Mouse (Mus musculus) gastrocnemius, postnatal 4 days (tissue): ENCODE results near the gene Ctrb1. TPM values are rescaled to one million over a fixed set of nuclear protein-coding genes. Genes with fewer than 3 reads are reported as not detected.
A peak's percentile ranks its signal among the peaks of the same experiment; 100 is the strongest.

ENCODE experiments used
- DNase-seq, 2 experiments: peaks; one replicate each; pipeline ENCODE4 v3.0.0; 2021 to 2022; ENCODE audit warnings: low spot score in 2 of 2, mixed read lengths in 2 of 2
- total RNA-seq, 2 experiments: library from RNA; stranded (reverse); gene quantifications; 2 replicates each; pipeline ENCODE4 v1.2.3; 2021

Ctrb1 gene
- total RNA-seq, 2 experiments from 2014 or later: 0.32 TPM; not detected in 1

DNA sequence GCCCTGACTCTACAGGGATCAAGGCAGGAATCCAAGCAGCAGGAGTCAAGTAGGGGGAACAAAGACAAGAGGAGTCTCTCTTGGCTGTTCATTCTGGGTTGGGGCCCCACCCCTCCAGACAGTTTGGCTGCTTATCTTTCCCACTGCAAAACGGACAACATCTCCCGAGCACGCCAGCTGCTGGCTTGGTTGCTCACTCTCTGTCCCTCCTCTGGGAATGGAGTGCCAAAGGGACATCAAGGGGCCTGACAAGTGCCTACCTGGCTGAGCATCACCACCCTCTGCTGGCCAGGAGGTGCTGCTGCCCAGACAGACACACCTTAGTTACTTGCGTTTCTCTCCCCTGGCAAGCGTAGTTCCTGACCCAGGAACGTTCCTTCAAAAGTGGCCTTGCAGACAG, 27.1 kb upstream of the Ctrb1 start:
- DNase-seq: peak in 1 of 2 experiments; percentile 52

DNA sequence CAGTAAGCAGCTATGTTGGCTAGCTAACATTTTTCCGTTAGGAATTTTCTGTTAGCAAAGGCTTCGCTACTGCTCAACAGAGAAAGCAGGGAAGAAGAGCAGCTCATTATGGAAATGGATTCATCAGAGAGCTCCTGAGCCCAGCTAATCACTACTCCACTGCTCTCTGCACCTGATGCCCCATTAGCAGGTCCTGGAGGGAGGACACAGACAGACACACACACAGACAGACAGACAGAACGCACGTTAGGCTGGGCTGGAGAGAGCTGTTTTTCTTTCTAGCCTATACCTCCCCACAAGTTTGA, 26.6 kb upstream of the Ctrb1 start:
- DNase-seq: no peak

DNA sequence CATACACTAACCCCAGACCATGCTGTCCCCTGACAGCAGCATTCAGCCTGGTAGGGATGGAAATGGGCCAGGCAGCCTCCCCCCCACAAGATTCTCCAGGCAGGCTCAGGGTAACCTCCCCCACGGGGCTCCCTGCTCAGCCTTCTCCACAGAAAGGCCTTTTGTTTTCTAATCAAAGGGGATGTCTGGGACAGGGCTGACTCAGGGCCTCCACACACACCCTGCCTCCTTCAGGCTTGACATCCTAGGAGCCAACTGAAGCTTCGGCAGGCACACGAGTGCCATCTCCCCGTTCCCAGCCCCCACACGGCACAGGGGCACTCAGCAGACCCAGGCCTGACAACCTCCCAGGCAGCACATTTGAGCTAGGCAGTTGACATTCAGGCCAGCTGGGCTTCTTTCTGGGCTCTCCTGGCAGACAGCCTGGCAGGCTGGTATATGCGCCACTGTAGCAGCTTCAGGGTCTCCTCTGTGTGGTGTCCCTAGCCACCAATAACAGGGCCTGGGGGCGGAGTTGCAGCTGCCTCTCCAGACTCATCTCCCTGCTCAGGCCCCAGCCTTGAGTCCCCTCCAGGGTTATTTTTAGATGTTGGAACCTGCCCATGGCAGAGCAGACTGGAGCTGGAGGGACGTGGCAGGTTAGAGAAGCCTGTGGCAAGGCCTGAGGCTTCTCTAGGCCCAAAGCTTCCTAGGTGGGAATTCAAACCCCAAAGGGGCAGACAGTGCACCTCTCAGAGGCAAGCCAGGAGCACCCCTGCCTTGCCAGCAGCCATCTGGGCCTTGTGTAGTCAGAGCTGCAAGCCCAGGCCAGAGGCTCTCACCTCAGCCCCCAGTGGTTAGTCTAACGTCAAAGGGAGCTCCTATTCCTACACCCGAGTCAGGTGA, 26.0 kb upstream of the Ctrb1 start:
- DNase-seq: peak; percentile 69 to 87

DNA sequence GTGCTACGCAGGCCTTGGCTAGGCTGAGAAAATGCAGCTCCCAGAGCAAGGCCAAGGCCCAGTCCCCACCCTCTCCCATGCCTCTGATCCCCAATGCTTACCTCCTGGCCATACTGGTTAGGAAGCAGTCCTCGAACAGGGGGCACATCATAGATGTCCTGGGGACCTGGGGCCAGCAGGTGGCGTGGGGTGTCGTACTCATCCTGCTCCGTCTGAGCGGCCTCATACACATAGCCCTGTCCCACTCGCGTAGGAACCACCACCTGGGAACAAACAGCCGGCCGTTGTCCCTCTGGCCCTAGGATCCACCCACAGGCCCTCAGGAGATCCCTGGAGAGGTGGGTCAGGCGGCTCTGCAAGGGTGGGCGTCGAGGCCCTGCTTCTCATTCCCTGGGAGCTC, 24.7 kb upstream of the Ctrb1 start:
- DNase-seq: peak in 1 of 2 experiments; percentile 11

DNA sequence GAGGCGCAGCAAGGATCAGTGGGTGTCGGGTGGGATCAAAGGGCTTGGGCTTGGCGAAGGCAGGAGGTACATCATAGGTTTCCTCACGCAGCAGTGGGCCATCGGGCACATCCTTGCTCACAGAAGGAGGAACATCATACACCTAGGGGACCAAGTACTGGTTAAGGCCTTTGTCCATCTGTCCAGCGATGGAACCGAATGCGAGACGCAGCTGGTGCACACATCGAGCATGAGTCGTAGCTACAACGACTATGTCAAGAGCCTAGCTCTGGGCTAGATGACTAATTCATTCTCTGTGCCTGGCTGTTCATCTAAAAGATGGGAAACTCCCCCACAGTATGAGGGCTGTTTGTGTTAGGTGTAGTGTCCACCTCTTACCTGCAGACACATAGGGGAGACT, 23.5 kb upstream of the Ctrb1 start:
- DNase-seq: no peak

DNA sequence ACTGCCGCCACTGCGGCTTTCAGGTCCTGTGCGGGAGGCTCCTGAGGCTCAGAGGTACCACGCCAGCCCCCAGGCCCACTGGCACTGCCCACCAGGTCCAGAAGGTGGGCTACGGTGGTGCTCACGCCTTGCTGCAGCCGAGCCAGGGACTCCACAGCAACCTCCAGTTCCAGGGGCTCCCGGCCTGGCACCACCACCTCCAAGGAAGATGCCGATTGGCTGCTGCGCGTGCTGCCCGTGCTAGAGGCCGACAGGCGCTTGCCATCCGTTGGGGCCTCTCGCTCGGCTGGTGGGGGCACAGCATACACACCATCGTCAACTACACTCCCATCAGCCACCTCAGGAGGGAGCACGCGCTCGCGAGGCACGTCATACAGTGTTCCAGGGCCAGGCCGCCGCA, 23.0 kb upstream of the Ctrb1 start:
- no peak for DNase-seq

DNA sequence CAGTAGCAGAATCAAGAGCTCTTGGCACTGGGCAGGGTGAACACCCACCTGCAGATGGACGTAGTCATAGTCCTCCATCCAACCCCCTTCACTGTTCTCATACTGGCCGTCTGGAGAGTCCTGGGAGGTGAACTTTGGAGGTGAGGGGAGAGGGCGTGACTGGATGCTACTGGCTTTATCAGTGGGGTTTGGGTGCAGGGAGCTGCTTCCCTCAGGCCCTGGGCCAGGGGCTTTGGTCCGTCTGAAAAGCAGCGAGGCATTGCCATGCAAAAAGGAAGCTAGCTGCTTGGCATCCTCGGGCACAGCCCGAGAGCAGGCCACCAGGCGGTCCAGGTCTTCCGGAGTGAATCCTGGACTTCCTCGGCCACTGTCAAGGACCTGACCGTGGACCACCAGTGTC, 22.5 kb upstream of the Ctrb1 start:
- DNase-seq: no peak

DNA sequence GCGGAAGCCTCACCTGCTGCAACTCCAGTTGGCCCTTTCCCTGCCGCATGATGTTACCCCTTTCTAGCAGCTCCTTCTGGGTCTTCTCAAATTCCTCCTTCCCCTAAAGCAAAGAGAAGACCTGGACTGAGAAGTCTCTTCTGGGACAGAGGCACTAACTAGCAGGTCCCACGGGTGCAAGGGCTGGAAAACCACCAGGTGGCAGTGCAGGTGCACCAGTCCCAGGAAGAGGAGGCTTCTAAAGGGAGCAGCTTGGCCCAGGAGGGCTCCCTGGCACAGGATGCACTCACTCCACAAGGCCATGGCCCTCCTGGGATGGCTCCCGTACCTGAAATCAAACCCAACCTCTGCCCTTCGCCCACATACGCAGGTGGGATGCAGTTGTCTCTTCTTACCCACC, 21.8 kb upstream of the Ctrb1 start:
- DNase-seq: peak in 1 of 2 experiments; percentile 59

DNA sequence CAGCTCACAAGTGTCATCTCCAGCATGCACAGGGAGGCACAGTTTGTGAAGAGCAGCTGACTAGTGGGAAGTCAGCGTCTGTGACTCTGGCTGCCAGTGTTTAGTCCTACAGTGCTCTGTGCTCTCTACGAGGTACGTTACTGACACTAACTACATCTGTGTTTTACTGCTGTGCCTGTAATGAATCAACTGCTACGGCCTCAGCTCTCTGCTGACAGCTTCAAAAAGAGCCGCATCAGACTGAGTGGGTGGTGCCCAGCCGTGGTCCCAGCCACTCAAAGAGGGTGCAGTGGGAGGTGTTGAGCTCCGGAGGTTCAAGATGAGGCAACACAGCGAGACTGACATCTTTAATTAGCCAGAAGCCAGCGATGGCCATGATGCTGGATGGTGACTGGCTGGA, 21.3 kb upstream of the Ctrb1 start:
- no peak for DNase-seq

DNA sequence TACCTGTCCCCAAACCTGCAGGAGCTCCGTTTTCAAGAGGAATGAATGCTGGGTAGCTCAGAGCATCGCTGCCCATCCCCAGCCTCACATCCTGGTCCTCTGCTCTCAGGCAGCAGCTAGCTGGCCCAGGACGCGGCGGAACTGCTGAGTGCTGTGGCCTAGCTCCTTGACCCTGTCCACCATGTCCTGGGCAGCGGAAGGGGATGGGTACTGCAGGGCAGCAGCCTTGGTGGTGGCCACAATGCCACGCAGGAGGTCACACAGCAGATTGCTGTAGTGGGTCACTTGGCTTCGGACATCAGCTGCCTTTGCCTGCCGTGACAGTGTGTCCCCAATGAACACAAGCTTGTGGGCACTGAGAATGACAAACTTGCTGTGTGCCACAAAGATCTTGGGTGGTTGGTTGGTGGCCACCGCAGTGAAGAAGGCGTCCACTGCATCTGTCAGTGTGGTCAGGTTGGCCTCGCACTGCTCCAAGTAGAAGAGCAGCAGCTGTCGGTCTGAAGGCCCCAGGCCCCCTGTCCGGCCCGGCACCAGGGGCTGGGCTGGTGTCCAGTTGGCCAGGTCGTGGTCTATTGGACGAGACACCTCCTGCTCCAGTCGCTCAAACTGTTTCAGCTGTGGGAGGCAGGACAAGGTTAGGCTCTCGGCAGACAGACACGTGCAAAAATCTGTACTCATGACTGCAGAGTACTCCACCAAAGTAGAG, 20.1 kb upstream of the Ctrb1 start:
- DNase-seq: no peak

DNA sequence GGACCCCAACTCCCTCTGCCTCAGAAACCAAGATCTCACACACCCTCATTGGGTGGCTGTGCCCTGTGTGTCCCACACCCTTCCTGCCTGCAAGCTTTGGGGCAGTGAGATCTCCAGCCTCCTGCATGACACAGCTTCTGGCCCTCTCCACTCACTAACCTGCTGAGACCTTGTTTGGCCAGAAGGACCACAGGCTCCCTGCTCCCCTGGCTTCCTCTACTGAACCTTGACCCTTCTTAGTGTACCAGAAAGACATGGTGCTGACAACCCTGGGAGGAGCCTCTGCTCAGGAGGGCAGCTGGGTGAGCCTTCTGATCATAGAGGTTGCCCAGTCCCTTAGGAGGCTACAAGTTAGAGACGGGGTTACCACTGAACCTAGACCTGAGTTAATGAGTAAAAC, 18.4 kb upstream of the Ctrb1 start:
- no peak for DNase-seq

DNA sequence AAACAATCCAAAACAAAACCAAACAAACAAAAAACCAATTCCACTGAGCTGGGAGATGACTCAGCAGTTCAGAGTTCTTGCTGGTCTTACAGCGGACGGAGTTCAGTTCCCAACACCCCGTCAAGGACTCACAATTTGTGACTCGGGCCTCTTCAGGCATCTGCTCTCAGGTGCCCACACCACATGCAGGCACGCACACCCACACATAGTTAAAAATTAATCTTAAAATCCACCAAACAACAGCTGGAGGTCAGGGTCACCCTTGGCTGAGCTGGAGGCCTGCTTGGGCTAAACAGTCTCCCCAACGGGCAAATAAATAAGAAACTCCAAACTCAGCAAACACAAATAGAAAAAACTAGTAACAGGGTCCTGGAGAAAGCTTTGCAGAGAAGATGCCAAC, 17.5 kb upstream of the Ctrb1 start:
- no peak for DNase-seq

DNA sequence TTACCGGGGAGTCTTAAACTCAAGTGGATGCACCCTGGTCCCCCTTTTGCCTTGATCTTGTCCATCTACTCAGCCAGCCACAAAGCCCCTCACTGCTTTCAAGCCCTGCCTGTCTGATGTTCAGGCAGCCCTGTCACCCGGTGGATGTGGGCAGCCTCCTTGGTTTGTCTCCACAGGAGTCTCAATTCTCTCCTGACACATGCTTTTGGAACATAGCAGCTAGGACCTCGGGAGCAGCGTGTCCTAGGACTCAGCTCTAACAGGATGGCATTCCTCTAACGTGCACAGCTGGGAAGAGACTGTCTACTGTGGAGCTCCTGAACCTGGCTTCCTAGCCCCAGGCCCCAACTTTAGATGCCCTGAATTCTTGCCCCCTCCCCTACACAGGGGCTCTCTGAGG, 14.9 kb upstream of the Ctrb1 start:
- DNase-seq: no peak

DNA sequence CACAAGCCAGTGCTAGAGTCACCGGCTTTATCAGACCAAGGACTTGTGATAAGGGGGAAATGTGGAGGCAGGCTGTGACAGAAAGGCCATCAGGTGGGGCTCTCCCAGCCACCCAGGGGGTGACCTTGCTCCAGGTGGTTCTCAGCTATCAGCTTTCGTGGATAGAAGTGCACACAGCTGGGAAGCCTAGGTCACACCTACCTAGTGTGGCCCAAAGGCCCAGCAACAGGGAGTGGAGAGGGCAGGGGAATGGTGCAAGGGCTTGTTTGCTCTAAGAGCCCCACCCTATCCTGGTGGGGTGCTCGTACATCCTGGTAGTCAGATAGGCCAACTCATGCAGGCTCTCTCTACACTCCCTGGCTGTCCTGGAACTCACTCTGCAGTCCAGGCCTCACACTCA, 14.4 kb upstream of the Ctrb1 start:
- DNase-seq: no peak

DNA sequence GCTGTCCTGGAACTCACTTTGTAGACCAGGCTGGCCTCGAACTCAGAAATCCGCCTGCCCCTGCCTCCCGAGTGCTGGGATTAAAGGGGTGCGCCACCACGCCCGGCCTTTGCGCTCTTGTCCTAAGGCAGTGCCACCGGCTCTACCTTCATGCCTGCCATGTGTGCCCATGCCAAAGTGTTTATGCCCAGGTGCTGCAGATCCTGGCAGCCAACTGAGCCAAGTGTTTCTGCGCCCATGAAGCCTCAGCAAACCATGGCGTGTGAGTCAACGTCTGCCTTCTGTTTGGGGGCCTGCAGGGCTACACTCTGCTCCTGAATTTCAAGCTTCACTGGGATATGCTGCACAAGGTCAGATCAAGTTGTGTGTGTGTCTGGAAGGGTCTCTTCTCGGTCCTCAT, 13.8 kb upstream of the Ctrb1 start:
- DNase-seq: no peak

DNA sequence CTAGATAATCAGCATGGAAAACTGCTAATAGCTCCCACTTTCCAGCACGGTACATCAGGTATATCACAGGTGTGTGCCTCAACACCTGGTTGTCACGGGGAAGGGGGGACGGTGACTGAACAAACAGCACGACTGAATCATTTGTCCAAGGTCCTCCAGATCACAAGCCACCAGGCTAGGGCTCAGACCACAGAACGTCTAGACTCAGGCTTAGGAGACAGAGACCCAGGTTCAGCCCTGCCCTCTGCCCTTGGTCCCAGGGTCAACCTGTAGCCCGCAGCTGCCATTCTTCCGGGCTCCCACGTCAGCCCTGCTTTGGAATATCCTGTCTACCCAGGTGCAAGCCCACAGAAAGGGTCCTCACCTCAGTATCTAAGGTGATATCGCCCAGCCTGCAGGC, 10.6 kb upstream of the Ctrb1 start:
- no peak for DNase-seq

DNA sequence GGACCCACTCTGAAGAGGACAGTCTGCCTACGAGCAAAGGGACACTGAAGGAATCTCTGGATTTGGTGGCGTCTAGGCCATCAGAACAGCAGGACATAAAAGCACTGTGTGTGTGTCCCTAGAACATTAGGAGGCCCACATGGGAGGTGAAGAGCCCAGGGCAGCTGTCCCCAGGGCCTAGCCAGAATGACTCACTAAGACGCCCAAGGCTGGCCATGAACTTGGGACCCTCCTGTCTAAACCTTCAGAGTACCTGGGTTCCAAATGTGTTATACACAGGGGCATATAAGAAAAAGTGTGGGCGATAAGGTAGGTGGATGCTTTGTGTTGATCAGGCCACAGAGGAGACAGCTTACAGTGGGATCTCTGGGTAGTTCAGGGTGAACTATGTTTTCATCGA, 9.9 kb upstream of the Ctrb1 start:
- no peak for DNase-seq

DNA sequence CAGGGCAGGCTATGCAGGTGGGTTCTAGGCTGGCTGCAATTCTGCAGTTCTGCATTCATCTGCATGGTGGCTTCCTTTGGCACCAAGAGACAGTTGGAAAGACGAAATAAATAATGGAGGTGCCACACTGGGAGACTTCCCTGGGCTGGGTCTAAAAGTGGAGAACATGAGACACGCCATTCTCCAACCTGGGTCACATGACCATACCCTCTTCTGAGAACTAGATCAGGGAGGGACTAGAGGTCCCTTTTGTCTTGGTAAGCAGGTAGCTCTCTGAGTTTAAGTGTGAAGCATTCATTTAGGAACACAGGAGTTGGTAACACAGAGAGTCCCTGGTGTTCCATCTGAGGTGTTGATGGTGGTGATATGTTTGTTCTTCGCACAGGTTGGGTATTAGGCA, 9.4 kb upstream of the Ctrb1 start:
- DNase-seq: no peak

DNA sequence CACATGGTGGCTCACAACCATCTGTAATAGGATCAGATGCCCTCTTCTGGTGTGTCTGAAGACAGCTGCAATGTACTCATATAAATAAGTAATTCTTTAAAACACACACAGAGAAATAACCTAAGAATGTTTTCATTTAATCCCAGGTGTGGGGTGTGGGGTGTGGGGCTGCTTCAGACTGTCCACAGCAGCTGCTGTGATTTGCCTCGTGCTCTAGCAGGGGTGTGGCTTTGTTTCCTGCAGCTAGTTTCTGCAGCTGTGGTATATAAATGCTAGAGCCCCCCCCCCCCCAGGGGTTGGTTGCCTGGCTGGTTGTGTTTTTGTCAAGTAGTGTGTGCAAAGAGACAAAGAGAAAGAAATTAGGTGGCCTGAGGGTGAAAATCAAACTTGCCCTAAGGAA, 8.2 kb upstream of the Ctrb1 start:
- no peak for DNase-seq

DNA sequence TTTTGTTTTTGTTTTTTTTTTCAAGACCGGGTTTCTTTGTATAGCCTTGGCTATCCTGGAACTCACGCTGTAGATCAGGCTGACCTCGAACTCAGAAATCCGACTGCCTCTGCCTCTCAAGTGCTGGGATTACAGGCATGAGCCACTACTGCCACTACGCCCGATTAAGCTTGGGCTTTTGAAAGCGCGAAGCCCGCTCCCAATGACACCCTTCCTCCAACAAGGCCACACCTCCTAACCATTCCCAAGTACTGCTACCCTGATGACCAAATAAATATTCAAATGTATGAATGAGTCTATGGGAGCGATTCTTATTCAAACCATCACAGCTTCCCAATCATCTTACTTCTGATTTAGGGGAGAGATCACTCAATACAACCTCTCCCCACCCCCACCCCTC, 6.8 kb upstream of the Ctrb1 start:
- no peak for DNase-seq

DNA sequence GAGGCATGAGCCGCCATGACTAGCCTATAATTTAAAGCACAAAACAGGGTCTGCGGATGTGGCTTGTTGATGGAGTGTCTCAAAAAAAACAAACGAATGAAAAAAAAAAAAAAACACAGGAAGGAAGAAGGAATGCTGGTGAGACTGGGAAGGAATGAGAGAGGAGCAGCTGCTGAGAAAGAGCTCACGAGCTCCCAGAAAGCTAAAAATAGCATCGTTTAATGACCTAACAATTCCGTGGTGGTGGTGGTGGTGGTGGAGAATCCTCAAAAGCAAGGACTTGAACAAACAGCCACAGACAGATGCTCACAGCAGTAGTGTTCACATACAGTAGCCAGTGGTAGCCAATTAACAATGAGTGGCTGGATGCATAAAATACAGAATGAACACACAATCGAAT, 4.6 kb upstream of the Ctrb1 start:
- no peak for DNase-seq

DNA sequence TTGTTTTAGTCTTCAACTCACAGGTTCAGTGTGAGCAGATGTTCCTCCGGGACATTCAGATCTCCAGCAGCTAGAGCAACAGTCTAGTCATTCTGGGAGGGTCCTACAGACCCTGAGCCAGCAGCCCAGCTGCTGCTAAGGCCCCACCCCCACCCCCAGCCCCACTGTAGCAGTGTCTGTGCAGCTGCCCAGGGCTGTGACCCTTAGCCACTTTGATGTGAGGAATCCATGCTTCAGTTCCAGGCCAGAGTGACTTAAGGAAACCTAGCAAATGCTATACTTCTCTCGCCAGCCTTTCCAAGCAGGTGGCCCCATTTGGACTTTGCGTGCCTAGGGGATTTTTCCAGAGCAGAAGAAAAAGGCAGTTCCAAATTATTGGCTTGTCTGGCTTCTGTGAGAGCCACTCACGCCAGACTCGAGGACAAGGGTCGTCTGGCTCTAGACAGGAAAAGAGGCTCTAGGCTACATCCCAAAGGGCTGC, 2.5 kb upstream of the Ctrb1 start:
- no peak for DNase-seq

DNA sequence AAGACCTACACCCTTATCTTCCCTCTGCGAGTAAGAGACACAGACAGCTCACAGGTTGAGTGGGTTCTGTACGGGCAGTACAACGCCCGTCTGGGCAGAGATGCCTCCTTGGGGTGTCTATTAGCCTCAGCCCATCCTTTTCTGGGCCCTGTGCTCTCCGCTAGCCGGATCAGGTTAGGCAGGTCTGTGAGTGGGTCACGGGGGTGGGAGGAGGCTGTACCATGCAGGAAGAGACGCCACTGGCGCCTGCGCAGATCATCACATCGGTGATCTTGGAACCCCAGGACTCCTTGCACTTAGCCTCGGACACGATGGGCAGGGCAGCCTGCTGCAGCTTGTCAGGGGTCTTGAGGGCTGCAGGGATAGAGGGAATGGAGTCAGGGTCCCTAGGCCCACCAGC, 3.9 kb downstream of the Ctrb1 start:
- DNase-seq: no peak
